Mouse (Mus musculus): ENCODE results near the gene Mrpl23. TPM values are rescaled to one million over a fixed set of nuclear protein-coding genes. Genes with fewer than 3 reads are reported as not detected.
A peak's percentile ranks its signal among the peaks of the same experiment; 100 is the strongest.

Gene Mrpl23
- polyA plus RNA-seq, 2 experiments, result 14.4 to 45.9 TPM

DNA sequence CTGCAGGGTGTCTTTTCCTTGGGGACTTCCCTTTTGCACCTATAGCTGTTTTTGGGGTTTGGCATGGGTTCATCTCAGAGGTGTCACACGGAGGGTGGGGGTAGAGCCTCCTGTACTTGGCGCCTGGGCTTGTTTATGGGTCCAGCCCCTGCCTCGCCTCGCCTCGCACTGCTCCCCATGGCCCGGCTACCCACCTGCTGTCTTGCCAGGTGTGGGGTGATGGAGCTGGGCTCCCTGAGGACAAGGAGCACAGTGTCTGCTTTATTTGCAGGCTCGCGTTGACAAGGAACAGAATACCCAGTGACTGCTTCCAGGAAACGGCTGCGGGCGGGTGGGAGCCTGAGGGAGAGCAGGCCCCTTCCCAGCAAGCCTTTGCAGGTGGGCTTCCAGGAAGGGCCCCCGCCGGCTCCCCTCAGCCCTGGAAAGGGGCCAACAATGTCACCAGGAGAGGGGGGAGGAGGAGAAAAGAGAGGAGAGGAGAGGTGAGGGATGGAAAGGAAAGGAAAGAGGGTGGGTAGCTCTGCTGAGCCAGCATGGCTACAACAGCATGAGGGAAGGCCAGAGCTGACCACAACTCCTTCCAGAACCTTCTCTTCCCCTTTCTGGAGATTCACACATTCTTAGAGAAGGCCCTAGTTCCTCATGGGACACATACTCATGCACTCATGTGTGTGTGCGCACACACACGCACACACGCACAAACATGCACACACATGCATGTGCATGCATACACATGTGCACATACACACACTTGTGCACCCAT is 39.2 kb downstream of the Mrpl23 start:
- Histone ChIP-seq H3K9ac (replicated peaks) (no peak overlapping the region), H3K9me3 (ENCODE audit: control insufficient read depth, low read length) (no peaks in the 10 kb centered on the region), H3K4me2 (ENCODE audit: low read depth) (no peak overlapping the region), H3K4me1 (replicated peaks; ENCODE audit: control insufficient read depth in 2 of 2, insufficient read depth in 2 of 2, low read length in 1 of 2) (peaks cover 0 to 41% of the 10 kb centered on the region in 2 experiments; a peak in 2 of 4 replicates), H3K4me3 (ENCODE audit: insufficient read depth in 1 of 2, low read depth in 2 of 2, low read length in 2 of 2) (no peak overlapping the region), H3K36me3 (replicated peaks; ENCODE audit: control insufficient read depth, insufficient read depth, low read depth) (no peaks in the 10 kb centered on the region), H3K27ac (no peak overlapping the region), H3K27me3 (ENCODE audit: control insufficient read depth, insufficient read depth, low read length) (no peaks in the 10 kb centered on the region)
- 52% methylated on average over 16 of the region's 16 CpGs for WGBS (ENCODE audit: insufficient replicate concordance)
- DNase-seq (ENCODE audit: low read depth in 3 of 3, low spot score in 3 of 3), result no peak
- ATAC-seq (ENCODE audit: insufficient read depth), result no peak
- TF ChIP-seq EP300 (IDR thresholded peaks at IDR 0.05; ENCODE audit: low read depth), result no peak
- no peak for TF ChIP-seq CTCF (IDR thresholded peaks at IDR 0.05; ENCODE audit: low read depth)

DNA sequence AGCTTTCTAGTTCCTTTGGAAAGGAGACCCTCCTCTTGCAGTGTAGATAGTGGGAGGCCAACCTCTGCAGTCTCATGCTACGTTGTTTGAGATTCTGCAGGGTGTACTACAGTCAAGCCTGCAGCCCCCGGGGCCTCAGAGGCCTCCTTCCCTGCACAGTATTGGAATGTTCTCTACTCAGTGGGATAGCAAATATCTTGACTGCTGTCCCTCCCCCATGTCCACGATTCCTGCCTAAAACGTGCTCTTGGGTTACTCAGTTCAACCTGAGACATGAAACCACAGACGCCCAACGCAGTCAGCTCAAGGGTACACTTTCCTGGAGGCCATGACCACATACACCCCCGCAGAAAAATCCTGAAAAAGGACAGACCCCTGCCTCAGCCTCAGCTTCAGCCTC is 39.9 kb downstream of the Mrpl23 start:
- TF ChIP-seq EP300 (IDR thresholded peaks at IDR 0.05; ENCODE audit: low read depth), result no peak
- TF ChIP-seq CTCF (IDR thresholded peaks at IDR 0.05; ENCODE audit: low read depth), result no peak
- no peaks in the 10 kb centered on the region for H3K27me3 ChIP-seq (ENCODE audit: control insufficient read depth, insufficient read depth, low read length)
- H3K9ac ChIP-seq (replicated peaks), result no peak overlapping the region
- no peak overlapping the region; the same call in 1 of the 2 replicates for H3K27ac ChIP-seq
- peaks cover 0 to 34% of the 10 kb centered on the region in 2 experiments; a peak in 2 of 4 replicates for H3K4me1 ChIP-seq (replicated peaks; ENCODE audit: control insufficient read depth in 2 of 2, insufficient read depth in 2 of 2, low read length in 1 of 2)
- DNase-seq (ENCODE audit: low read depth in 3 of 3, low spot score in 3 of 3) (no peak), ATAC-seq (ENCODE audit: insufficient read depth) (no peak)
- no peaks in the 10 kb centered on the region for H3K36me3 ChIP-seq (replicated peaks; ENCODE audit: control insufficient read depth, insufficient read depth, low read depth)
- no peak overlapping the region for H3K4me2 ChIP-seq (ENCODE audit: low read depth)
- no peaks in the 10 kb centered on the region for H3K9me3 ChIP-seq (ENCODE audit: control insufficient read depth, low read length)
- 41% methylated on average over 7 of the region's 7 CpGs for WGBS (ENCODE audit: insufficient replicate concordance)
- H3K4me3 ChIP-seq (ENCODE audit: insufficient read depth in 1 of 2, low read depth in 2 of 2, low read length in 2 of 2), result no peak overlapping the region

DNA sequence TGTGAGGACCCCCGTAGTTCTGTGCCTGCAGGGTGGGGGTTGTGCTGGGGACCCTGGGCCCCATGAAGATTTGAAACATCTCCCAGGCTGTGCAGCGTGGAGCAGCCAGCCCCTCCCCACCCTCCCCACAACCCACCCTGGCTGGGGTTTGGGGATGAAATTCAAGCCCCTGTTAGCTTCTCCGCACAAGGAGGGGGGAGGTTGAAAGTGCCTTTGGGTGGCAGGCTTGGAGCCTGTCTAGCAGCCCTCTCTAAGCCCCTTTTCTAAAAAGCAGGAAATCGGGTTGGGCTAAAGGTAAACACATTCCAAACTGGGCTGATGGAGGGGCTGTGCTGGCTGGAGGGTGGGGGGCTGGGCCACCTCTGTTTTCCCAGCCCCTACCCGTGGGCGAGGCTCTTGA is 40.5 kb downstream of the Mrpl23 start:
- Histone ChIP-seq H3K4me2 (ENCODE audit: low read depth) (no peak overlapping the region), H3K4me1 (replicated peaks; ENCODE audit: control insufficient read depth in 2 of 2, insufficient read depth in 2 of 2, low read length in 1 of 2) (peaks cover 0 to 29% of the 10 kb centered on the region in 2 experiments; a peak in 2 of 4 replicates)
- WGBS (ENCODE audit: insufficient replicate concordance), result 49% methylated on average over 6 of the region's 6 CpGs

DNA sequence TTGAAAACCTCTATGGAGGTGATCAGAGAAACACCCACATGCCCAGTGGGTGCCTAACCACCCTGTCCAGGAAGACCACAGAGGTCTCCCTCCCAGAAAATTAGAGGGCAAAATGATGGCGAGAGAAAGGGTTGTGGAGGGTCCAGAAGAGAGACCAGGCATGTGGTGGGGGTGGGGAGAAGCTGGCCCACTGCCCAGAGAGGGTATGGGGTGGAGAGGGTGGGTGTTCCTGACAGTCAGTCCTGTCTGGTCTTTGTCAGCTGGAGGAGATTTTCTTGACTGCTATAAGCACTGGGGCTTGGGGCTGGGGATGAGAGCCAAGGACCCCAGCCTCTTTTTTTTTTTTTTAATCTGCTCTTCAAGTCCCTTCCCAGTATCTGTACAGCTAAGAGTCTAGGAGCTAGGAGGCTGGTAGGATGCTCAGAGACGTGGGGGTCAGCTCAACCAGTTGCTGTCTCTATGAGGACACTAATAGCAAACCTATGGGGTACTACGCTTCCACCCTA is 41.7 kb downstream of the Mrpl23 start:
- peaks cover 0 to 25% of the 10 kb centered on the region in 2 experiments; a peak in 2 of 4 replicates for H3K4me1 ChIP-seq (replicated peaks; ENCODE audit: control insufficient read depth in 2 of 2, insufficient read depth in 2 of 2, low read length in 1 of 2)
- H3K9ac ChIP-seq (replicated peaks), result no peak overlapping the region
- H3K9me3 ChIP-seq (ENCODE audit: control insufficient read depth, low read length), result no peaks in the 10 kb centered on the region
- WGBS (ENCODE audit: insufficient replicate concordance), result 39% methylated on average over 3 of the region's 3 CpGs
- ATAC-seq (ENCODE audit: insufficient read depth), result no peak
- H3K4me3 ChIP-seq (ENCODE audit: insufficient read depth in 1 of 2, low read depth in 2 of 2, low read length in 2 of 2), result no peak overlapping the region
- H3K4me2 ChIP-seq (ENCODE audit: low read depth), result no peak overlapping the region
- no peak for DNase-seq (ENCODE audit: low read depth in 3 of 3, low spot score in 3 of 3)
- H3K36me3 ChIP-seq (replicated peaks; ENCODE audit: control insufficient read depth, insufficient read depth, low read depth), result no peaks in the 10 kb centered on the region
- H3K27ac ChIP-seq, result no peak overlapping the region
- no peaks in the 10 kb centered on the region for H3K27me3 ChIP-seq (ENCODE audit: control insufficient read depth, insufficient read depth, low read length)
- no peak for TF ChIP-seq CTCF (IDR thresholded peaks at IDR 0.05; ENCODE audit: low read depth)
- no peak for TF ChIP-seq EP300 (IDR thresholded peaks at IDR 0.05; ENCODE audit: low read depth)

More for the DNA sequence above, 40.5 kb downstream of the Mrpl23 start:
- no peaks in the 10 kb centered on the region for H3K36me3 ChIP-seq (replicated peaks; ENCODE audit: control insufficient read depth, insufficient read depth, low read depth)
- DNase-seq (ENCODE audit: low read depth in 3 of 3, low spot score in 3 of 3), result no peak
- H3K4me3 ChIP-seq (ENCODE audit: insufficient read depth in 1 of 2, low read depth in 2 of 2, low read length in 2 of 2), result no peak overlapping the region
- H3K27ac ChIP-seq, result no peak overlapping the region
- no peaks in the 10 kb centered on the region for H3K27me3 ChIP-seq (ENCODE audit: control insufficient read depth, insufficient read depth, low read length)
- no peak for ATAC-seq (ENCODE audit: insufficient read depth)
- no peak overlapping the region for H3K9ac ChIP-seq (replicated peaks)
- no peaks in the 10 kb centered on the region for H3K9me3 ChIP-seq (ENCODE audit: control insufficient read depth, low read length)
- TF ChIP-seq EP300 (IDR thresholded peaks at IDR 0.05; ENCODE audit: low read depth) (no peak), CTCF (IDR thresholded peaks at IDR 0.05; ENCODE audit: low read depth) (no peak)

DNA sequence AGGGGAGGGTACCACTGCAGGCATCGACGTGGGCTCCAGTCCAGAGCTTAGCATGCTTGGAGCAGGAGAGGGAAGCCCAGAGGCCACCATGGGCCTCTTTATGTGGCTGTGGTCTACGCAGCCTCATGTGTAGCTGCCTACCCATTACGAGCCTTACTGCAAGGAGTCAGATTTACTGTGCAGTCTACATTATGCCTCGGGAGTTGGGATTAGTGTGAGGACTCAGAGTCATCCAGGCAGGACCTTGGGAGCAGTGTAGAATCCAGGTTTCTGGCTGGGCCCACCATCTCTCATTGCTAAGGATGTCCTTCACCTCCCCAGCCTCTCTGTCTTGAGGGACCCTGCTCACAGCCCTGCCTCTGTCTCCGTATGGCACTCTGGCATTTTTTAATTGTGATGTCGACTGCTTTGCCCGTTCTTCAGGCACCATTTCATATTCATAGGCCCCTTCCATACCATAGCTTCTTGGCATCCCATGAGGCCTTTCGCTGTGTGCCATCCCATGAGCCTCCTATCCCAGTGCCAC is 42.4 kb downstream of the Mrpl23 start:
- DNase-seq (ENCODE audit: low read depth in 3 of 3, low spot score in 3 of 3) (no peak), ATAC-seq (ENCODE audit: insufficient read depth) (peak; percentile 23)
- Histone ChIP-seq H3K27me3 (ENCODE audit: control insufficient read depth, insufficient read depth, low read length) (no peaks in the 10 kb centered on the region), H3K9ac (replicated peaks) (no peak overlapping the region), H3K36me3 (replicated peaks; ENCODE audit: control insufficient read depth, insufficient read depth, low read depth) (no peaks in the 10 kb centered on the region), H3K4me1 (replicated peaks; ENCODE audit: control insufficient read depth in 2 of 2, insufficient read depth in 2 of 2, low read length in 1 of 2) (peaks cover 0 to 21% of the 10 kb centered on the region in 2 experiments; a peak in 2 of 4 replicates), H3K9me3 (ENCODE audit: control insufficient read depth, low read length) (no peaks in the 10 kb centered on the region), H3K27ac (no peak overlapping the region), H3K4me3 (ENCODE audit: insufficient read depth in 1 of 2, low read depth in 2 of 2, low read length in 2 of 2) (no peak overlapping the region), H3K4me2 (ENCODE audit: low read depth) (no peak overlapping the region)
- TF ChIP-seq CTCF (IDR thresholded peaks at IDR 0.05; ENCODE audit: low read depth), result no peak
- TF ChIP-seq EP300 (IDR thresholded peaks at IDR 0.05; ENCODE audit: low read depth), result no peak
- WGBS (ENCODE audit: insufficient replicate concordance), result 52% methylated on average over 9 of the region's 9 CpGs

All from liver, embryonic 14.5 days (tissue).